Mouse (Mus musculus): Measurements from ENCODE around the gene Ssbp2. TPM values are rescaled to one million over a fixed set of nuclear protein-coding genes. Genes with fewer than 3 reads are reported as not detected.

Gene Ssbp2
- polyA plus RNA-seq, 1 experiment from 2014 or later: 225 TPM

DNA sequence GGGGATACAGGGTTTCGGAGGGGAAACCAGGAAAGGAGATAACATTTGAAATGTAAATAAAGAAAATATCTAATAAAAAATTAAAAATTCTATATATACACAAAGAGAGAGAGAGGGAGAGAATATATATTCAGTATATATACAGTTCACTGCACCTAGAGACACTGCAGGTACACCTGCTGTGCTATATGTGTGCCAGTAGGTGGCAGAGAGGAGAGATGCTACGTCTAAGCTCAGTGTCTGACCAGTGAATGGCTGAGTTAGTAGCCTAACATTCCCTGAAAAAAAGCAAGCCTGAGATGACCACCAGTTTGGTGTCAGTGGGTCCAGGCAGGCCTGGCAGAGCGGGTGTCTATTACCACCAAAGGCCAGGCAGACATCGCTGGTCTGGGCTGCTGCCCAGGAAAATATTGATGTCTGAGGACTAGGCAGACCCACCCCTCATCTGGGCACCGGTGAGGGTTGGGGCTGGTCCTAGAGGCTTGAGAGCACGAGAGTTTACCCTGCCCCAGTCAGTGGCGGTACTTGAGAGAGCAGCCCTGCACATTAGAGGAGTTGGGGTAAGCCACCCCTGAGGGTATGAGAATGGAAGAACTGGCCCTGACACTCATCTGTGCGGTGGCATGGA, 263.1 kb downstream of the Ssbp2 start:
- Histone ChIP-seq H3K36me3 (no peaks in the 10 kb centered on the region), H3K4me1 (no peaks in the 10 kb centered on the region), H3K27ac (no peak overlapping the region), H3K9me3 (no peaks in the 10 kb centered on the region), H3K4me2 (replicated peaks) (no peak overlapping the region), H3K4me3 (no peak overlapping the region), H3K9ac (no peak overlapping the region), H3K27me3 (no peaks in the 10 kb centered on the region)
- WGBS: 64% methylated on average over 8 of the region's 8 CpGs
- ATAC-seq (ENCODE audit: low FRiP score, low read depth): peak; percentile 19; the same call in 1 of the 2 replicates

DNA sequence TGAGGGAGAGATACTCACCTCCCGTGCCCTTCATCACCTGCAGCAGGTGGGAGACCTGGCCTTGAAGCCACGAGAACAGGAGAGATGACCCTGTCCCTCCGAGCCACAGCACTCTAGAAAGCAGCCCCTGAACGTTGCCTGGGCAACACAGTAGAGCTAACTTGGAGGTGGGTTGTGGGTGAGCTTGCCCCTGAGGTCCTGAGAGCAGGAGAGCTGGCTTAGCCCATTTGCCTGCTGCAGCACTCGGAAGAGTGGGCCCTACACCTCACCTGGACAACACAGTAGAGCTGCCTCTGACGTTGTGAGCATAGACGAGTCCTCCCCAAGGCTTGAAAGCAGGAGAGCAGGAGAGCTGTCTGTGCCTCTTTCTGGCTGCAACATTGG, 263.6 kb downstream of the Ssbp2 start:
- H3K36me3 ChIP-seq: no peaks in the 10 kb centered on the region
- H3K4me2 ChIP-seq (replicated peaks): no peak overlapping the region
- H3K27ac ChIP-seq: no peak overlapping the region
- no peaks in the 10 kb centered on the region for H3K9me3 ChIP-seq
- no peak overlapping the region for H3K4me3 ChIP-seq
- H3K9ac ChIP-seq: no peak overlapping the region
- peak; percentile 28; the same call in 1 of the 2 replicates for ATAC-seq (ENCODE audit: low FRiP score, low read depth)
- WGBS: 82% methylated on average over 7 of the region's 7 CpGs
- H3K27me3 ChIP-seq: no peaks in the 10 kb centered on the region
- H3K4me1 ChIP-seq: no peaks in the 10 kb centered on the region

DNA sequence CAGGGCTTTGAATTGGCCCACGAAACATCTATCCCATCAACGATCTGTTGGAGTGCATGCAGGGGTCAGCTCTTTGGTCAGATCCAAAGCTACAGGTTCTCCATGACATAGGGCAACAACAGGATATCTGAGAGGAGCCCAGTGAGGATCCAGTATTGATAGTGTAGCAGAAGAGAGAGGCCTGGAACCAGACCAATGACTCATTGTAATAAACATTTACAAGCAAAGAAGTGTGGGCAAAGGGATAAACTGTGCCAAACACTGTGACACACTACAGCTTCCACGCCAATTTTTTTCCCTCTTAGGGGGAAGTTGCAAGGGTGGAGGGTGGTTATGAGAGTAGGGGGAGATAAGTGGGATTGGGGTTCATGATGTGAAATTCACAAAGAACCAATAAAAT, 264.1 kb downstream of the Ssbp2 start:
- WGBS: 81% methylated on average over 3 of the region's 3 CpGs
- Histone ChIP-seq H3K4me3 (no peak overlapping the region), H3K4me1 (no peaks in the 10 kb centered on the region), H3K36me3 (no peaks in the 10 kb centered on the region), H3K27ac (no peak overlapping the region), H3K27me3 (no peaks in the 10 kb centered on the region), H3K4me2 (replicated peaks) (no peak overlapping the region), H3K9ac (no peak overlapping the region), H3K9me3 (no peaks in the 10 kb centered on the region)
- ATAC-seq (ENCODE audit: low FRiP score, low read depth): no peak

DNA sequence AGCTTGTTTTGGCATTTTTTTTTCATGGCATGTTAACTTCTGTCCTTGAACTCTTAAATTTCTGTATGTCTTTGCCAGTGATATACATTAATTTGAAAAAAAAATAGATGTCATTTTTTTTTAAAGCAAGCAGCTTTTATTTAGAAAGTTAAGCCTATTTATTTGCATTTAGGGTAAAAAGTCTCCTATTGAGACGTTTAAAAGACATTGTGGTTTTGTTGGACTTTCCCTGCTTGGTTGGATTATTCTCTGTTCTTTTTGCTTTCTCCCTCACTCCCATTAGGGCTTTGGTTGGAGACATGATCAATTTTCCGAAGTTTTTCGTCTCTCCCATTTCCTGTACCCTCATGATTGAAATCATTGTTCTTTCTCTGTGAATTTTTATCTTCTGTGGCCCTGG, 265.0 kb downstream of the Ssbp2 start:
- ATAC-seq (ENCODE audit: low FRiP score, low read depth): no peak
- Histone ChIP-seq H3K27me3 (no peaks in the 10 kb centered on the region), H3K4me2 (replicated peaks) (no peak overlapping the region), H3K27ac (no peak overlapping the region), H3K4me3 (no peak overlapping the region), H3K4me1 (no peaks in the 10 kb centered on the region), H3K9ac (no peak overlapping the region), H3K36me3 (no peaks in the 10 kb centered on the region), H3K9me3 (no peaks in the 10 kb centered on the region)
- WGBS: 77% methylated on average over 3 of the region's 3 CpGs

- Histone ChIP-seq H3K27ac (no peak overlapping the region), H3K4me2 (replicated peaks) (no peak overlapping the region), H3K9ac (no peak overlapping the region), H3K4me3 (no peak overlapping the region), H3K9me3 (no peaks in the 10 kb centered on the region), H3K4me1 (no peaks in the 10 kb centered on the region), H3K27me3 (no peaks in the 10 kb centered on the region), H3K36me3 (no peaks in the 10 kb centered on the region)
- ATAC-seq (ENCODE audit: low FRiP score, low read depth): no peak
Observed at GRCm38 (mm10) chr13:91727899-91728298, 267.8 kb downstream of the Ssbp2 start.

- no peak for ATAC-seq (ENCODE audit: low FRiP score, low read depth)
- H3K4me3 ChIP-seq: no peak overlapping the region
- H3K4me1 ChIP-seq: 0 out of 2 replicates have a peak, but pooled peaks cover 11% of the 10 kb centered on the region
- no peak overlapping the region for H3K4me2 ChIP-seq (replicated peaks)
- H3K36me3 ChIP-seq: no peaks in the 10 kb centered on the region
- H3K9me3 ChIP-seq: no peaks in the 10 kb centered on the region
- H3K27ac ChIP-seq: no peak overlapping the region
- peaks cover 23% of the 10 kb centered on the region for H3K27me3 ChIP-seq
- WGBS: 81% methylated on average over 1 of the region's 1 CpGs
- no peak overlapping the region for H3K9ac ChIP-seq
Observed at GRCm38 (mm10) chr13:91737191-91737590, 277.1 kb downstream of the Ssbp2 start.

DNA sequence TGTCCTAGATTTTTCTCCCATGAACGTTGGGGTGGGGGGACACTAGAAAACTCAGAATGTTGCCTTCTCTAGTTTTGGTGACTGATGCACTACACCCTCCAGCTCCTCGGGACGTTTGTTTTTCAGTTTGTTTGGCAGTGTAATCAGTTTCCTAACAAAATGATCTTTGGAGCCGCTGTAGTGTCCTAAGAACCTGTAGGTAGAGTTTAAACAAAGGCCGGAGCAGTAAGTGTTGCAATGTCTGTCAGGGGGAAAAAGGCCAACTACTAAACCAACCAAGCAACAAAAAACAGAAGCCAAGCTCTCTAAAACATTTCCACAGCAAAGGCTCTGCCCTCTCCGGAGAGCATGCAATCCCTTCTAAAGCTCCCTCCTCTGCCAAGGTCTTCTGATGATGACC, 280.8 kb downstream of the Ssbp2 start:
- no peak for ATAC-seq (ENCODE audit: low FRiP score, low read depth)
- H3K4me2 ChIP-seq (replicated peaks): peak overlapping the region; percentile 81
- H3K36me3 ChIP-seq: no peaks in the 10 kb centered on the region
- 65% methylated on average over 6 of the region's 6 CpGs for WGBS
- no peak overlapping the region for H3K27ac ChIP-seq
- H3K9ac ChIP-seq: no peak overlapping the region
- H3K4me3 ChIP-seq: peak overlapping the region; percentile 44
- H3K4me1 ChIP-seq: 0 out of 2 replicates have a peak, but pooled peaks cover 15% of the 10 kb centered on the region
- H3K9me3 ChIP-seq: no peaks in the 10 kb centered on the region
- peaks cover 31% of the 10 kb centered on the region for H3K27me3 ChIP-seq

DNA sequence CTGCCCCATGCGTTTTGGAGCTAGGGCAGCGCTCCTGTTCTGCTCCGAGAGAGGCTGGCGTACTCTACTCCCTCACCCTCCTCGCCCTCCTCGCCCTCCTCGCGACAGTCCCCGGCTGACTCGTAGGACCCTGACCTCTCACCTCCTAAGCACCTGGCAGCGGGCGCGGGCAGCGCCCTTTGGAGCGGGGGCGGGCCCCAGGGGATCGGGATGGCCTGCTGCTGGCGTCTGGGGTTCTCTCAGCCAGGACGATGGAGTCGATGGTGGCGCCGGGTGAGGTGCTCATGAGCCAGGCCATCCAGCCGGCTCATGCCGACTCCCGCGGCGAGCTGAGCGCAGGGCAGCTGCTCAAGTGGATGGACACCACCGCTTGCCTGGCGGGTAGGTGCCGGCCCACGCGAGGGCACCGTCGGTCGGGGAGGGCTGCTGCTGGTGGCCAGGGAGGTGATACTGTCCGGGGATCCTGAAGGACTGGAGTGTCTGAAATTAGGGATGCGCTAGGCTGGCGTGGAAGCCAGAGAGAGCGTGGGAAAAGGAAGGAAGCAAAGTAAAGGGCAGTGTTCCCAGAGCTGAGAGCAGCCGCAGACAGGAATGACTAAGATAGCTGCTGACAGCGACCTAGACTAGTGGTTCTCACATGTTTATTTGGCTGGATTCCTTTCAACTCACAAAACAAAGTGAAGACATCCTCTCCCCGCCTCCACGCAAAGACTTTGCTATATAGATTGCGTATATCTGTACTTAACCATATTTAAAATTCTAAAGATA, 281.4 kb downstream of the Ssbp2 start, which contains the start of gene Acot12:
Gene Acot12 (plus strand): TSS at position 233 of the 768 bp plus-strand sequence.
- H3K9ac ChIP-seq: peak within 1 kb of the TSS; percentile 64
- peak within 1 kb of the TSS; percentile 81 for H3K4me2 ChIP-seq (replicated peaks)
- H3K4me1 ChIP-seq: 0 out of 2 replicates have a peak, but pooled peaks cover 15% of the 10 kb centered on the region
- WGBS: 10% methylated on average over 45 of the region's 45 CpGs
- no peaks in the 10 kb centered on the region for H3K9me3 ChIP-seq
- H3K4me3 ChIP-seq: peak within 1 kb of the TSS; percentile 44
- peak; percentile 48; the same call in 1 of the 2 replicates for ATAC-seq (ENCODE audit: low FRiP score, low read depth)
- peaks cover 31% of the 10 kb centered on the region for H3K27me3 ChIP-seq
- no peak within 1 kb of the TSS for H3K27ac ChIP-seq
- no peaks in the 10 kb centered on the region for H3K36me3 ChIP-seq

- Histone ChIP-seq H3K9me3 (no peaks in the 10 kb centered on the region), H3K4me2 (replicated peaks) (no peak overlapping the region), H3K4me3 (no peak overlapping the region), H3K4me1 (0 out of 2 replicates have a peak, but pooled peaks cover 15% of the 10 kb centered on the region), H3K9ac (no peak overlapping the region), H3K27ac (no peak overlapping the region), H3K27me3 (peaks cover 31% of the 10 kb centered on the region), H3K36me3 (no peaks in the 10 kb centered on the region)
- ATAC-seq (ENCODE audit: low FRiP score, low read depth): no peak
- 90% methylated on average over 3 of the region's 3 CpGs for WGBS
Observed at GRCm38 (mm10) chr13:91743180-91743579, 283.1 kb downstream of the Ssbp2 start.

DNA sequence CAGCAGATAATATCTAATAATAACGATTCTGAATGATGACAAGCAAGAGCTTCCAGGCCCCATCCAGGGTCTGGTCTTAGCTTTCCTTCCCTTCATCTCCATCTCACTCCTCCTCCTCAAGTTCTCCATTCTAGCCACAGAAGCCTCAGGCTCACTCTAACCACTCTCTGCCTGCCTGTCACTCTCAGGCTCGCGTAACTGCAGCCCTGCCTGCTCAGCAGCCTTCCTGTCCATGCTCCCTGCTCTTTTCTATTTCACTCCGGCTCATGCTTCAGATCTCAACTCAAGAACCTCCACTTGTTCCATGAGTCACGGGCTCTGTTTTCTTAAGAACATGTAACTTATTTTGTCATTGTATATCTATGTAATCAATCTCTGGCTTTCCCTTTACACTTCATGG, 286.4 kb downstream of the Ssbp2 start:
- H3K4me3 ChIP-seq: no peak overlapping the region

DNA sequence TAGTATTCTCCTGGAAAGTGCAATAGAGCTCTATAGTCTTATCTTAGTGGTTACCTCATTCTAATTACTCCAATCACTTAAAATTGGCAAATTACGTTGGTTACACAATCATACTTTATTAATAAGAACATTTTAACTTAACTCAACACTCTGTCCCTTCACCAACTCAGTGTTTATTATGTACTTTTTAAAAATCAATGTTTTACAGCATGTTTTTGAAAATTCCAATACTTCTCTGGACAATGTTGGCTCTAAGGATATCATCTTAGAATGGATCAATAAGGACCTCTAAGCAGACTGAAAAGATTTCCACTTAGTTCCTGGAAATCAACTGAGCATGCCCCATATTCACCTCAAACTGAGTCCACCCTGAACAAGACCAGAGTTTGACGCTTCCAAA, 288.3 kb downstream of the Ssbp2 start:
- Histone ChIP-seq H3K4me2 (replicated peaks) (no peak overlapping the region), H3K4me1 (0 out of 2 replicates have a peak, but pooled peaks cover 1% of the 10 kb centered on the region), H3K27me3 (no peaks in the 10 kb centered on the region), H3K36me3 (no peaks in the 10 kb centered on the region), H3K4me3 (no peak overlapping the region), H3K9ac (no peak overlapping the region), H3K9me3 (no peaks in the 10 kb centered on the region), H3K27ac (no peak overlapping the region)
- WGBS: 93% methylated on average over 2 of the region's 2 CpGs
- ATAC-seq (ENCODE audit: low FRiP score, low read depth): no peak

More for the DNA sequence above, 286.4 kb downstream of the Ssbp2 start:
- no peak overlapping the region for H3K9ac ChIP-seq
- no peak overlapping the region for H3K4me2 ChIP-seq (replicated peaks)
- H3K27me3 ChIP-seq: peaks cover 15% of the 10 kb centered on the region
- WGBS: 86% methylated on average over 5 of the region's 5 CpGs
- no peaks in the 10 kb centered on the region for H3K36me3 ChIP-seq
- 0 out of 2 replicates have a peak, but pooled peaks cover 11% of the 10 kb centered on the region for H3K4me1 ChIP-seq
- H3K9me3 ChIP-seq: no peaks in the 10 kb centered on the region
- no peak for ATAC-seq (ENCODE audit: low FRiP score, low read depth)
- H3K27ac ChIP-seq: no peak overlapping the region

DNA sequence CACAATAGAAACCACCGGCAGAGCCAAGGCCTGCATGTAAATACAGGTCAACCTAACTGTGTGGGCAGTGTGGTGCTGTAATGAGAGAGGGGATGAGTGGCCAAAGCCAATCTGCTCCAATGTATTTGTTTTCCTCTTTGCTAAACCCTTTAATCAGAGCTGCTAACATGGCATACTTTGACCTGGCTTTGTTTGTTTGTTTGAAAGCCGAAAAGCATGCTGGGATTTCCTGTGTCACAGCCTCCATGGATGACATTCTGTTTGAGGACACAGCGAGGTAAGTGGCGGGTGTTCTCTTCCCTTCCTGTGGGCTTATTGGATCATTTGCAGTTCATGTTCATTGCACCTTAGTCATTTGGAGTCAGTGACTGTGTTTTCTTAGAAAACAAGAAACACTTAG, 289.9 kb downstream of the Ssbp2 start:
- no peak overlapping the region for H3K4me2 ChIP-seq (replicated peaks)
- no peak overlapping the region for H3K4me3 ChIP-seq
- WGBS: 86% methylated on average over 4 of the region's 4 CpGs
- no peak overlapping the region for H3K9ac ChIP-seq
- no peak overlapping the region for H3K27ac ChIP-seq
- H3K9me3 ChIP-seq: no peaks in the 10 kb centered on the region
- H3K27me3 ChIP-seq: no peaks in the 10 kb centered on the region
- 0 out of 2 replicates have a peak, but pooled peaks cover 6% of the 10 kb centered on the region for H3K4me1 ChIP-seq
- no peaks in the 10 kb centered on the region for H3K36me3 ChIP-seq
- no peak for ATAC-seq (ENCODE audit: low FRiP score, low read depth)
